Mouse (Mus musculus): Measurements from ENCODE around the gene Syne2. TPM values are rescaled to one million over a fixed set of nuclear protein-coding genes. Genes with fewer than 3 reads are reported as not detected.
A peak's percentile ranks its signal among the peaks of the same experiment; 100 is the strongest.

Gene Syne2
- polyA plus RNA-seq, 1 experiment from 2014 or later = 68.4 TPM

GRCm38 (mm10) chr12:75818453-75819434, 810 bp downstream of the Syne2 start:
- ATAC-seq (ENCODE audit: insufficient read depth) = peak; percentile 85
- no peaks in the 10 kb centered on the region for H3K9me3 ChIP-seq (ENCODE audit: low read depth, low read length)
- peak overlapping the region; percentile 91 for H3K9ac ChIP-seq
- peak; percentile 47 for TF ChIP-seq CTCF (IDR thresholded peaks at IDR 0.05; ENCODE audit: low read depth)
- H3K4me3 ChIP-seq (ENCODE audit: low read depth, low read length) = peak overlapping the region; percentile 83
- H3K27me3 ChIP-seq (ENCODE audit: insufficient read depth, low read length) = no peaks in the 10 kb centered on the region
- no peaks in the 10 kb centered on the region; the same call in 1 of the 2 replicates for H3K4me1 ChIP-seq (ENCODE audit: insufficient read depth)
- under 1% methylated on average over 82 of the region's 93 CpGs for WGBS
- peak overlapping the region; percentile 86 for H3K4me2 ChIP-seq
- H3K27ac ChIP-seq (ENCODE audit: low read depth) = peak overlapping the region; percentile 86
- no peaks in the 10 kb centered on the region for H3K36me3 ChIP-seq (ENCODE audit: insufficient read depth)
- DNase-seq = peak; percentile 80

- Histone ChIP-seq H3K4me2 (peak overlapping the region; percentile 86), H3K9ac (peak overlapping the region; percentile 91), H3K4me1 (ENCODE audit: insufficient read depth) (no peaks in the 10 kb centered on the region; the same call in 1 of the 2 replicates), H3K9me3 (ENCODE audit: low read depth, low read length) (no peaks in the 10 kb centered on the region), H3K27me3 (ENCODE audit: insufficient read depth, low read length) (no peaks in the 10 kb centered on the region), H3K4me3 (ENCODE audit: low read depth, low read length) (peak overlapping the region; percentile 83), H3K27ac (ENCODE audit: low read depth) (no peak overlapping the region), H3K36me3 (ENCODE audit: insufficient read depth) (no peaks in the 10 kb centered on the region)
- ATAC-seq (ENCODE audit: insufficient read depth) (no peak), DNase-seq (no peak)
- 7% methylated on average over 11 of the region's 11 CpGs for WGBS
- no peak for TF ChIP-seq CTCF (IDR thresholded peaks at IDR 0.05; ENCODE audit: low read depth)
These were observed 1.5 kb downstream of the Syne2 start for GRCm38 (mm10) chr12:75819481-75819880.

DNA sequence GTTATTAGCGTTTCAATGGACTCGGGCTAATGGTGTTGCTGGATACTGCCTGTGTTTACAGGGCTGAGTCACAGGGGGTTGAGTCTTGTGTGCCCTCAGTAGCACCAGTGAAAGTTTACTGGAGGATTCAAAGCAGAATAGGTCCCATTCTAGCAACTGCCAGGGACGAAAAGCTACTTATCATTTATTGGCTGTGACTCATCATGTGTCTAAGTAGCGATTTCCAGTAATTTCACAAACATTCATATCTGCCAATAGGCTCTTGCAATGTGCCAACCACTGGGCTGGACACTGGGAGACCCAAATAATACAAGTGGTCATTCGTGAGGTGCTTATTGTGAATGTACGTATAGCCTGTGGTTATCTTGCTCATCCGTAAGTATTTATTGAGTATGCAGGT, 2.3 kb downstream of the Syne2 start:
- no peak for TF ChIP-seq CTCF (IDR thresholded peaks at IDR 0.05; ENCODE audit: low read depth)
- Histone ChIP-seq H3K27ac (ENCODE audit: low read depth) (no peak overlapping the region), H3K36me3 (ENCODE audit: insufficient read depth) (no peaks in the 10 kb centered on the region), H3K9me3 (ENCODE audit: low read depth, low read length) (no peaks in the 10 kb centered on the region), H3K9ac (no peak overlapping the region), H3K4me3 (ENCODE audit: low read depth, low read length) (no peak overlapping the region), H3K4me2 (no peak overlapping the region), H3K4me1 (ENCODE audit: insufficient read depth) (no peaks in the 10 kb centered on the region; the same call in 1 of the 2 replicates), H3K27me3 (ENCODE audit: insufficient read depth, low read length) (no peaks in the 10 kb centered on the region)
- 71% methylated on average over 7 of the region's 7 CpGs for WGBS
- ATAC-seq (ENCODE audit: insufficient read depth) = no peak
- DNase-seq = no peak

GRCm38 (mm10) chr12:75822122-75822521, 4.2 kb downstream of the Syne2 start:
- Histone ChIP-seq H3K36me3 (ENCODE audit: insufficient read depth) (no peaks in the 10 kb centered on the region), H3K4me3 (ENCODE audit: low read depth, low read length) (no peak overlapping the region), H3K27ac (ENCODE audit: low read depth) (no peak overlapping the region), H3K9me3 (ENCODE audit: low read depth, low read length) (no peaks in the 10 kb centered on the region), H3K4me2 (no peak overlapping the region), H3K4me1 (ENCODE audit: insufficient read depth) (no peaks in the 10 kb centered on the region; the same call in 1 of the 2 replicates), H3K9ac (no peak overlapping the region), H3K27me3 (ENCODE audit: insufficient read depth, low read length) (no peaks in the 10 kb centered on the region)
- ATAC-seq (ENCODE audit: insufficient read depth) (no peak), DNase-seq (no peak)
- no peak for TF ChIP-seq CTCF (IDR thresholded peaks at IDR 0.05; ENCODE audit: low read depth)
- 26% methylated on average over 6 of the region's 6 CpGs for WGBS

- Histone ChIP-seq H3K36me3 (ENCODE audit: insufficient read depth) (no peaks in the 10 kb centered on the region), H3K9me3 (ENCODE audit: low read depth, low read length) (no peaks in the 10 kb centered on the region), H3K4me3 (ENCODE audit: low read depth, low read length) (no peak overlapping the region), H3K27me3 (ENCODE audit: insufficient read depth, low read length) (no peaks in the 10 kb centered on the region), H3K4me2 (no peak overlapping the region), H3K9ac (no peak overlapping the region), H3K4me1 (ENCODE audit: insufficient read depth) (no peaks in the 10 kb centered on the region; the same call in 1 of the 2 replicates), H3K27ac (ENCODE audit: low read depth) (no peak overlapping the region)
- 79% methylated on average over 6 of the region's 6 CpGs for WGBS
- DNase-seq (no peak), ATAC-seq (ENCODE audit: insufficient read depth) (no peak)
- no peak for TF ChIP-seq CTCF (IDR thresholded peaks at IDR 0.05; ENCODE audit: low read depth)
These were observed 5.5 kb downstream of the Syne2 start for GRCm38 (mm10) chr12:75823475-75823874.

DNA sequence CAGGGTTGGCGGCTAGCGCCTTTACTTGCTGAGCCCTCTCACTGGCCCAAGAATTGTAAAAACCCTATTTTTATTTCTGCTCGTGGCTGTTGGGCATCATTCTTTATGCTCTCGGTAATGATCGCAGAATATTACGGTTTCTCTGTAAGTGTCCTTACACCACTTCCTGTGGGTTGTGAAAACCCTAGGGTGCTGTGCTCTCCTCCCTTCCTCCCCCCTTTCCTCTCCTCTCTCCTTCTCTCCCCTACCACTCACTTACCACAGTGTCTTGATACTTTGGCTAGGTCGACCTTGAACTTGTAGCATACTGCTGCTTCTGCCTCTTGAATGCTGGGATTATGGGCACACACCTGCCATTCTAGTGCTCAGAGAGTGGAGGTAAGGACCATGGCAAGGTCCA, 7.5 kb downstream of the Syne2 start:
- H3K9me3 ChIP-seq (ENCODE audit: low read depth, low read length) = no peaks in the 10 kb centered on the region
- H3K27me3 ChIP-seq (ENCODE audit: insufficient read depth, low read length) = no peaks in the 10 kb centered on the region
- no peaks in the 10 kb centered on the region for H3K4me1 ChIP-seq (ENCODE audit: insufficient read depth)
- DNase-seq (no peak), ATAC-seq (ENCODE audit: insufficient read depth) (no peak)
- H3K4me2 ChIP-seq = no peak overlapping the region
- TF ChIP-seq CTCF (IDR thresholded peaks at IDR 0.05; ENCODE audit: low read depth) = no peak
- WGBS = 86% methylated on average over 7 of the region's 7 CpGs
- no peak overlapping the region for H3K4me3 ChIP-seq (ENCODE audit: low read depth, low read length)
- H3K27ac ChIP-seq (ENCODE audit: low read depth) = no peak overlapping the region
- no peak overlapping the region for H3K9ac ChIP-seq
- no peaks in the 10 kb centered on the region for H3K36me3 ChIP-seq (ENCODE audit: insufficient read depth)

- no peaks in the 10 kb centered on the region for H3K36me3 ChIP-seq (ENCODE audit: insufficient read depth)
- no peak for DNase-seq
- WGBS = 47% methylated on average over 10 of the region's 10 CpGs
- no peak for ATAC-seq (ENCODE audit: insufficient read depth)
- H3K4me3 ChIP-seq (ENCODE audit: low read depth, low read length) = no peak overlapping the region
- no peak overlapping the region for H3K4me2 ChIP-seq
- no peak overlapping the region for H3K27ac ChIP-seq (ENCODE audit: low read depth)
- no peak for TF ChIP-seq CTCF (IDR thresholded peaks at IDR 0.05; ENCODE audit: low read depth)
- H3K9me3 ChIP-seq (ENCODE audit: low read depth, low read length) = no peaks in the 10 kb centered on the region
- no peaks in the 10 kb centered on the region for H3K4me1 ChIP-seq (ENCODE audit: insufficient read depth)
- no peaks in the 10 kb centered on the region for H3K27me3 ChIP-seq (ENCODE audit: insufficient read depth, low read length)
- H3K9ac ChIP-seq = no peak overlapping the region
These were observed 8.9 kb downstream of the Syne2 start for GRCm38 (mm10) chr12:75826699-75827353.

Data from lung, embryonic 14.5 days (tissue).